Mouse (Mus musculus): ENCODE measurements around the gene Cdc42ep3. TPM values are rescaled to one million over a fixed set of nuclear protein-coding genes. Genes with fewer than 3 reads are reported as not detected.

Cdc42ep3 gene
- polyA plus RNA-seq, 1 experiment from 2014 or later = 42.8 TPM

- WGBS = 81% methylated on average over 4 of the region's 4 CpGs
- Histone ChIP-seq H3K4me3 (no peak overlapping the region), H3K27me3 (replicated peaks) (no peaks in the 10 kb centered on the region), H3K9ac (no peak overlapping the region), H3K4me1 (replicated peaks) (no peaks in the 10 kb centered on the region), H3K4me2 (no peak overlapping the region), H3K36me3 (no peaks in the 10 kb centered on the region), H3K9me3 (replicated peaks) (no peaks in the 10 kb centered on the region), H3K27ac (ENCODE audit: poor library complexity, severe bottlenecking) (no peak overlapping the region)
- ATAC-seq (ENCODE audit: insufficient number of reproducible peaks, low FRiP score) = no peak
These were observed 39.3 kb downstream of the Cdc42ep3 start for GRCm38 (mm10) chr17:79315415-79316094.

GRCm38 (mm10) chr17:79310465-79310864 is 44.4 kb downstream of the Cdc42ep3 start:
- Histone ChIP-seq H3K9me3 (replicated peaks) (no peaks in the 10 kb centered on the region), H3K27me3 (replicated peaks) (no peaks in the 10 kb centered on the region), H3K36me3 (no peaks in the 10 kb centered on the region), H3K4me3 (no peak overlapping the region), H3K9ac (no peak overlapping the region), H3K4me1 (replicated peaks) (no peaks in the 10 kb centered on the region), H3K4me2 (no peak overlapping the region), H3K27ac (ENCODE audit: poor library complexity, severe bottlenecking) (no peak overlapping the region)
- WGBS = 78% methylated on average over 1 of the region's 1 CpGs
- ATAC-seq (ENCODE audit: insufficient number of reproducible peaks, low FRiP score) = no peak

- no peaks in the 10 kb centered on the region for H3K9me3 ChIP-seq (replicated peaks)
- no peak overlapping the region for H3K27ac ChIP-seq (ENCODE audit: poor library complexity, severe bottlenecking)
- no peaks in the 10 kb centered on the region for H3K4me1 ChIP-seq (replicated peaks)
- H3K4me2 ChIP-seq = no peak overlapping the region
- H3K27me3 ChIP-seq (replicated peaks) = no peaks in the 10 kb centered on the region
- no peaks in the 10 kb centered on the region for H3K36me3 ChIP-seq
- 93% methylated on average over 1 of the region's 1 CpGs for WGBS
- no peak for ATAC-seq (ENCODE audit: insufficient number of reproducible peaks, low FRiP score)
- H3K9ac ChIP-seq = no peak overlapping the region
- H3K4me3 ChIP-seq = no peak overlapping the region
These were observed 45.4 kb downstream of the Cdc42ep3 start for GRCm38 (mm10) chr17:79309506-79309905.

DNA sequence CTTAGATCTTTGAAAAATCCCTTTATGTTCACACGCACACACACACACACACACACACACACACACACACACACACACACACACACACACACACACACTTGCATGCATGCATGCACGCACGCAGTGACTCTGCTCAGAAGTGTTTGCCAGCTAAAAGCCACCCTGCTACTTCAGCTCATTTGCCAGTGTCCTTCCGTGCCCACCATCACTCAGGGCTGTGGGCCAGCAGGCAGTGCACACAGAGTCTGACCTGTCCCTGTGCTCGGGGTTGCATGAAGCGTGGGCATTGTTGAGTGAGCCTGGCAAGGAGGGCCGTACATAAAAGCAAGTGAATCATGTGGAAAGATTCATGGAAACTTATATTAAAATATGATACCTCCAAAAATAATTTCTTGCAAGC is 49.2 kb downstream of the Cdc42ep3 start:
- H3K9me3 ChIP-seq (replicated peaks) = no peaks in the 10 kb centered on the region
- H3K4me1 ChIP-seq (replicated peaks) = peaks cover 3% of the 10 kb centered on the region
- no peak for ATAC-seq (ENCODE audit: insufficient number of reproducible peaks, low FRiP score)
- H3K9ac ChIP-seq = no peak overlapping the region
- no peak overlapping the region for H3K27ac ChIP-seq (ENCODE audit: poor library complexity, severe bottlenecking)
- WGBS = 86% methylated on average over 7 of the region's 7 CpGs
- H3K4me2 ChIP-seq = no peak overlapping the region
- no peaks in the 10 kb centered on the region for H3K27me3 ChIP-seq (replicated peaks)
- no peaks in the 10 kb centered on the region for H3K36me3 ChIP-seq
- H3K4me3 ChIP-seq = no peak overlapping the region

GRCm38 (mm10) chr17:79303744-79304497 is 51.0 kb downstream of the Cdc42ep3 start:
- no peak for ATAC-seq (ENCODE audit: insufficient number of reproducible peaks, low FRiP score)
- no peaks in the 10 kb centered on the region for H3K36me3 ChIP-seq
- no peak overlapping the region for H3K4me3 ChIP-seq
- 0 out of 2 replicates have a peak, but pooled peaks cover 1% of the 10 kb centered on the region for H3K9me3 ChIP-seq (replicated peaks)
- no peak overlapping the region for H3K4me2 ChIP-seq
- H3K9ac ChIP-seq = no peak overlapping the region
- no peaks in the 10 kb centered on the region for H3K27me3 ChIP-seq (replicated peaks)
- H3K27ac ChIP-seq (ENCODE audit: poor library complexity, severe bottlenecking) = no peak overlapping the region
- H3K4me1 ChIP-seq (replicated peaks) = peaks cover 8% of the 10 kb centered on the region
- 87% methylated on average over 17 of the region's 17 CpGs for WGBS

GRCm38 (mm10) chr17:79303238-79303637 is 51.7 kb downstream of the Cdc42ep3 start:
- Histone ChIP-seq H3K9ac (no peak overlapping the region), H3K36me3 (no peaks in the 10 kb centered on the region), H3K9me3 (replicated peaks) (peaks cover 7% of the 10 kb centered on the region; the same call in 1 of the 2 replicates), H3K27me3 (replicated peaks) (no peaks in the 10 kb centered on the region), H3K4me1 (replicated peaks) (peaks cover 8% of the 10 kb centered on the region), H3K4me3 (no peak overlapping the region), H3K4me2 (no peak overlapping the region), H3K27ac (ENCODE audit: poor library complexity, severe bottlenecking) (no peak overlapping the region)
- WGBS = 84% methylated on average over 3 of the region's 3 CpGs
- no peak for ATAC-seq (ENCODE audit: insufficient number of reproducible peaks, low FRiP score)

DNA sequence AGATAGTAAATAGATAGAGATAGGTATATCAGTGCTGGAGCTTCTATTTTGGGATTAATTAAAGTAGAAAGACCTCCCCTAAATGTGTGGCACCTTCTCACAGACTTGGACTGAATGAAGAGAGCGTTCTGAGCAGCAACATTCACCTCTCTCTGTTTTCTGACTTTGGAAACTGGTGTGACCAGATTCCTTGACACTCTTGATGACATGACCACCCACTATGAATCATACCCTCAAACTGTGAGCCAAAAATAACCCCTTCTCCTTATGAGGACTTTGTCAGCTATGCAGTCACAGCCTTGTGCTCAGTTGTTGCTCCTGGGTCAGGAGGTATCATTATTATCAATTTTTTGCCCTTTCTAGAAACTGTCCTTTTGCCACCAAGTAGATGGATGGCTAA is 55.0 kb downstream of the Cdc42ep3 start:
- Histone ChIP-seq H3K9me3 (replicated peaks) (peaks cover 7% of the 10 kb centered on the region; the same call in 1 of the 2 replicates), H3K36me3 (no peaks in the 10 kb centered on the region), H3K27ac (ENCODE audit: poor library complexity, severe bottlenecking) (peak overlapping the region; percentile 54), H3K27me3 (replicated peaks) (no peaks in the 10 kb centered on the region), H3K4me2 (no peak overlapping the region), H3K4me1 (replicated peaks) (peaks cover 15% of the 10 kb centered on the region), H3K4me3 (no peak overlapping the region), H3K9ac (no peak overlapping the region)
- 58% methylated on average over 1 of the region's 1 CpGs for WGBS
- no peak for ATAC-seq (ENCODE audit: insufficient number of reproducible peaks, low FRiP score)

DNA sequence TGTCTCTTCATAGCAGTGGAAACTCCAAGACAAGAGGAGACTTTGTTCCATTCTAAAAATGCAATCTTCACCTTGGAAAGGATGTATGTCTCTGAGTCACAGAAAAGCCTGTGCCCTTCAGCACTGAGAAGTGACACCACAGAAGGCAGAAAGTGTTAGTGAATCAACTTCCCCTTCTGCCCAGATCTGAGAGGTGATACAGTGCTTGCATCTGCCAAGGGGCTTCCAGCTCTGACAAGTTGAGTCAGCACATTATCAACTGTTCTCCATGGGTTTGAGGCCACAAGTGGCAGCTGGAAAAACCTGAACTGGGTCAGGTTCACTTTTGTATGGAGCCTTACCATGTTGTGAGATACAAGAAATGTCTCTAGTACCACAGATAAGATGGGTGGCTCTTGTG is 55.9 kb downstream of the Cdc42ep3 start:
- ATAC-seq (ENCODE audit: insufficient number of reproducible peaks, low FRiP score) = no peak

DNA sequence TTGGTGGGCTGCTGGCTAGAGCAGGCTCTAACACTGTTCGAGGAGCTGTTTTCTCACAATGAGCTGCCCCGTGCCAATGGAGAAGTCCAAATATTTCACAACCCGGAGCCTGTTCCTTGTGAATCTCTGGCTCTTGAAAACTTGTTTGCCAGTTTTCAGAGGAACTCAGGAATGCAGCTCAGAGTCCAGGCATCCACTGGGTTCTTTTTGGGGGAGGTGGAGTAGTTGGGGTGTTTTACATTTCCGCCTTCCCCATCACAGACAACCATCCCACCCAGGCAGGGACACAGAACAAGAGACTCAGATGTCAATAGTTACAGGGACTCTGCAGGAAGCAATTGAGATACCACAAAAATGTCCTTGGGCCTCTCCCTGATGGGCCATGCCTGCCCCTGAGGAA is 59.0 kb downstream of the Cdc42ep3 start:
- WGBS = 39% methylated on average over 4 of the region's 4 CpGs
- peaks cover 7% of the 10 kb centered on the region; the same call in 1 of the 2 replicates for H3K9me3 ChIP-seq (replicated peaks)
- H3K27ac ChIP-seq (ENCODE audit: poor library complexity, severe bottlenecking) = peak overlapping the region; percentile 54; the same call in 1 of the 2 replicates
- ATAC-seq (ENCODE audit: insufficient number of reproducible peaks, low FRiP score) = no peak
- H3K27me3 ChIP-seq (replicated peaks) = no peaks in the 10 kb centered on the region
- no peaks in the 10 kb centered on the region for H3K36me3 ChIP-seq
- H3K4me2 ChIP-seq = no peak overlapping the region
- H3K9ac ChIP-seq = no peak overlapping the region
- no peak overlapping the region for H3K4me3 ChIP-seq
- peaks cover 15% of the 10 kb centered on the region for H3K4me1 ChIP-seq (replicated peaks)

More for the DNA sequence above, 55.9 kb downstream of the Cdc42ep3 start:
- H3K4me2 ChIP-seq = no peak overlapping the region
- no peak overlapping the region for H3K9ac ChIP-seq
- peaks cover 7% of the 10 kb centered on the region; the same call in 1 of the 2 replicates for H3K9me3 ChIP-seq (replicated peaks)
- no peaks in the 10 kb centered on the region for H3K27me3 ChIP-seq (replicated peaks)
- no peaks in the 10 kb centered on the region for H3K36me3 ChIP-seq
- H3K4me1 ChIP-seq (replicated peaks) = peaks cover 15% of the 10 kb centered on the region
- H3K27ac ChIP-seq (ENCODE audit: poor library complexity, severe bottlenecking) = no peak overlapping the region
- no peak overlapping the region for H3K4me3 ChIP-seq

DNA sequence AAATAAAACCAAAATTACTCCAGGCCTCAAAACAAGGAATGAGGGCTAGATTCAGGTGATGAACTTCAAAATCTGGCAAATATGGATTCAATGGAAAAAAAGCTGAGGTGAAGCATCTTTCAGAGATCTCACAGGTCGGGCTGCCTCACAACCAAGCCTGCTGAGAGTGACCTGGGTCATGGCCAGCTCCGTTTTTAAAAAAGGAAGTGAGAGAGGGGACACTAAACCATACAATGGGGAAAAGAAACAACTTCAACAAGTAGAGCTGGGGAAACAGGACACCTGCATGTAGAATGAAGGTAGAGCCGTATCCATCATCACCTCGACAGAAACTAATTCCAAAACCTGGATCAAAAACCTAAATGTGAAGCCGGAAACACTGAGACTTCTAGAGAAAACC is 63.2 kb downstream of the Cdc42ep3 start:
- WGBS = 69% methylated on average over 5 of the region's 5 CpGs
- no peak overlapping the region for H3K9ac ChIP-seq
- H3K36me3 ChIP-seq = no peaks in the 10 kb centered on the region
- H3K27me3 ChIP-seq (replicated peaks) = no peaks in the 10 kb centered on the region
- no peak overlapping the region for H3K4me2 ChIP-seq
- no peak overlapping the region for H3K27ac ChIP-seq (ENCODE audit: poor library complexity, severe bottlenecking)
- no peak for ATAC-seq (ENCODE audit: insufficient number of reproducible peaks, low FRiP score)
- no peak overlapping the region for H3K4me3 ChIP-seq
- peaks cover 7% of the 10 kb centered on the region for H3K4me1 ChIP-seq (replicated peaks)
- no peaks in the 10 kb centered on the region for H3K9me3 ChIP-seq (replicated peaks)

GRCm38 (mm10) chr17:79290697-79291096 is 64.2 kb downstream of the Cdc42ep3 start:
- peaks cover under 1% of the 10 kb centered on the region; the same call in 1 of the 2 replicates for H3K4me1 ChIP-seq (replicated peaks)
- no peak for ATAC-seq (ENCODE audit: insufficient number of reproducible peaks, low FRiP score)
- no peak overlapping the region for H3K27ac ChIP-seq (ENCODE audit: poor library complexity, severe bottlenecking)
- no peaks in the 10 kb centered on the region for H3K36me3 ChIP-seq
- no peak overlapping the region for H3K4me2 ChIP-seq
- 65% methylated on average over 2 of the region's 2 CpGs for WGBS
- H3K27me3 ChIP-seq (replicated peaks) = no peaks in the 10 kb centered on the region
- no peak overlapping the region for H3K9ac ChIP-seq
- no peaks in the 10 kb centered on the region for H3K9me3 ChIP-seq (replicated peaks)
- H3K4me3 ChIP-seq = no peak overlapping the region

All from heart, embryonic 12.5 days (tissue).